Mouse (Mus musculus): ENCODE results near the gene Nlgn2. TPM values are rescaled to one million over a fixed set of nuclear protein-coding genes. Genes with fewer than 3 reads are reported as not detected.

The Nlgn2 gene
- polyA plus RNA-seq, 1 experiment from 2014 or later = 14.7 TPM

GRCm38 (mm10) chr11:69800392-69801197 is 37.0 kb downstream of the Nlgn2 start:
- no peaks in the 10 kb centered on the region for H3K9me3 ChIP-seq (replicated peaks)
- H3K4me1 ChIP-seq = peaks cover 65% of the 10 kb centered on the region
- under 1% methylated on average over 34 of the region's 36 CpGs for WGBS
- peak; percentile 74 for ATAC-seq (ENCODE audit: low FRiP score)
- H3K4me2 ChIP-seq (replicated peaks) = peak overlapping the region; percentile 90
- H3K9ac ChIP-seq = peak overlapping the region; percentile 73
- peak overlapping the region; percentile 53 for H3K4me3 ChIP-seq
- no peaks in the 10 kb centered on the region for H3K36me3 ChIP-seq
- H3K27ac ChIP-seq = peak overlapping the region; percentile 93
- peaks cover 66% of the 10 kb centered on the region for H3K27me3 ChIP-seq

- peak; percentile 51 for ATAC-seq (ENCODE audit: low FRiP score)
- Histone ChIP-seq H3K27me3 (peaks cover 62% of the 10 kb centered on the region), H3K4me2 (replicated peaks) (peak overlapping the region; percentile 90), H3K9me3 (replicated peaks) (no peaks in the 10 kb centered on the region), H3K4me1 (peaks cover 68% of the 10 kb centered on the region), H3K27ac (peak overlapping the region; percentile 93), H3K9ac (peak overlapping the region; percentile 73), H3K36me3 (no peaks in the 10 kb centered on the region), H3K4me3 (peak overlapping the region; percentile 53)
- WGBS = under 1% methylated on average over 11 of the region's 11 CpGs
These were observed 37.5 kb downstream of the Nlgn2 start for GRCm38 (mm10) chr11:69800138-69800391.

DNA sequence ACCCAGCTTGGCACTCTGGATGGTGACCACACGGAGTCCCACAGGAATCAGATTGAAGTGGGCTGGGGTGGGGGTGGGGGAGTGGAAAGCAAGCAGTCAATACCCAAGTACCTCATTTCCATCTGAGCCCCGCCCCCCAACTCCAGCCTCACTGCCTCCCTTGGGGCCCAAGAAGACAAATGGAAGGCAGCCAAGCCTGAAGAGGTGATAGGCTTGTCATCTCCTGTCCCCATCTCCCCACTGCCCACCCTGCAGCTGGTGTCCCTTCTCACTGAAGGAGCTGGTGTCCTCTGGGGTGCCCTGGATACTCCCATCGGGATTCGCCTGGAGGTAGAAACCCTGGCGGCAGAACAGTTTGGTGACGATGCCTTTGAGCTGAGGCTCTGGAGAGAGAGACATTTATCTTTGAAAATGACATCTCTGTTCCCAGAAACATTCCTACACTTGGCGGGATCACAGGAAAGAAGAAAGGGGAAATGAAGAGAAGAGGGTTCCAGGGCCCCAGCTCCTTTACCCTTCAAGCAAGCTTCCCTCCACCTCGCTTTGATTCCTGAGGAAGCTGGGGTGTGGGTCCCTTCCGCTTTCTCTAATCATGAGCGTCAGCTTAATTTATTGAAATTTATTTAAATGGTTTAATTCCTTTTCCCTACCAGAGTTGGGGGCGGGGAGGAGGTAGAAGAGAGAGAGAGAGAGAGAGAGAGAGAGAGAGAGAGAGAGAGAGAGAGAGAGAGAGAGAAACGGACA is 38.0 kb downstream of the Nlgn2 start:
- peak overlapping the region; percentile 73; the same call in 1 of the 2 replicates for H3K9ac ChIP-seq
- H3K36me3 ChIP-seq = no peaks in the 10 kb centered on the region
- H3K4me1 ChIP-seq = peaks cover 64% of the 10 kb centered on the region
- peak overlapping the region; percentile 53 for H3K4me3 ChIP-seq
- no peak for ATAC-seq (ENCODE audit: low FRiP score)
- WGBS = 16% methylated on average over 12 of the region's 12 CpGs
- H3K27me3 ChIP-seq = peaks cover 57% of the 10 kb centered on the region
- H3K27ac ChIP-seq = peak overlapping the region; percentile 93
- H3K4me2 ChIP-seq (replicated peaks) = peak overlapping the region; percentile 90
- H3K9me3 ChIP-seq (replicated peaks) = no peaks in the 10 kb centered on the region

GRCm38 (mm10) chr11:69797924-69798323 is 39.7 kb downstream of the Nlgn2 start:
- Histone ChIP-seq H3K4me2 (replicated peaks) (no peak overlapping the region), H3K27me3 (peaks cover 53% of the 10 kb centered on the region), H3K36me3 (no peaks in the 10 kb centered on the region), H3K9me3 (replicated peaks) (no peaks in the 10 kb centered on the region), H3K27ac (no peak overlapping the region), H3K4me1 (peaks cover 48% of the 10 kb centered on the region), H3K4me3 (no peak overlapping the region), H3K9ac (no peak overlapping the region)
- WGBS = 76% methylated on average over 7 of the region's 7 CpGs
- no peak for ATAC-seq (ENCODE audit: low FRiP score)

GRCm38 (mm10) chr11:69795983-69796435 is 41.6 kb downstream of the Nlgn2 start:
- no peak for ATAC-seq (ENCODE audit: low FRiP score)
- peak overlapping the region; percentile 74 for H3K4me2 ChIP-seq (replicated peaks)
- 5% methylated on average over 13 of the region's 13 CpGs for WGBS
- H3K9ac ChIP-seq = peak overlapping the region; percentile 55; the same call in 1 of the 2 replicates
- H3K27me3 ChIP-seq = peaks cover 44% of the 10 kb centered on the region
- H3K4me1 ChIP-seq = peaks cover 30% of the 10 kb centered on the region
- H3K4me3 ChIP-seq = peak overlapping the region; percentile 38
- H3K36me3 ChIP-seq = no peaks in the 10 kb centered on the region
- no peaks in the 10 kb centered on the region for H3K9me3 ChIP-seq (replicated peaks)
- H3K27ac ChIP-seq = no peak overlapping the region

- Histone ChIP-seq H3K9me3 (replicated peaks) (no peaks in the 10 kb centered on the region), H3K4me1 (peaks cover 26% of the 10 kb centered on the region), H3K4me2 (replicated peaks) (peak within 1 kb of the TSS; percentile 74), H3K9ac (peak within 1 kb of the TSS; percentile 55), H3K27me3 (peaks cover 44% of the 10 kb centered on the region), H3K36me3 (no peaks in the 10 kb centered on the region), H3K4me3 (peak within 1 kb of the TSS; percentile 38), H3K27ac (no peak within 1 kb of the TSS)
- WGBS = 2% methylated on average over 52 of the region's 52 CpGs
- peak; percentile 91 for ATAC-seq (ENCODE audit: low FRiP score)
These were observed 42.2 kb downstream of the Nlgn2 start, which contains the start of gene Chrnb1 for GRCm38 (mm10) chr11:69795168-69795982. Gene Chrnb1, minus strand, starts transcription at chr11:69795943.

GRCm38 (mm10) chr11:69793429-69793828 is 44.2 kb downstream of the Nlgn2 start:
- ATAC-seq (ENCODE audit: low FRiP score) = no peak
- H3K9me3 ChIP-seq (replicated peaks) = no peaks in the 10 kb centered on the region
- H3K4me3 ChIP-seq = no peak overlapping the region
- H3K27me3 ChIP-seq = peaks cover 44% of the 10 kb centered on the region
- no peaks in the 10 kb centered on the region for H3K36me3 ChIP-seq
- 70% methylated on average over 5 of the region's 5 CpGs for WGBS
- H3K4me2 ChIP-seq (replicated peaks) = no peak overlapping the region
- no peak overlapping the region for H3K9ac ChIP-seq
- H3K4me1 ChIP-seq = peaks cover 9% of the 10 kb centered on the region
- H3K27ac ChIP-seq = no peak overlapping the region

GRCm38 (mm10) chr11:69791420-69791819 is 46.2 kb downstream of the Nlgn2 start:
- H3K9ac ChIP-seq = no peak overlapping the region
- H3K9me3 ChIP-seq (replicated peaks) = no peaks in the 10 kb centered on the region
- H3K36me3 ChIP-seq = no peaks in the 10 kb centered on the region
- 75% methylated on average over 5 of the region's 5 CpGs for WGBS
- no peak overlapping the region for H3K4me3 ChIP-seq
- peaks cover 9% of the 10 kb centered on the region for H3K4me1 ChIP-seq
- H3K27ac ChIP-seq = no peak overlapping the region
- no peak overlapping the region for H3K4me2 ChIP-seq (replicated peaks)
- ATAC-seq (ENCODE audit: low FRiP score) = no peak
- peaks cover 27% of the 10 kb centered on the region for H3K27me3 ChIP-seq

DNA sequence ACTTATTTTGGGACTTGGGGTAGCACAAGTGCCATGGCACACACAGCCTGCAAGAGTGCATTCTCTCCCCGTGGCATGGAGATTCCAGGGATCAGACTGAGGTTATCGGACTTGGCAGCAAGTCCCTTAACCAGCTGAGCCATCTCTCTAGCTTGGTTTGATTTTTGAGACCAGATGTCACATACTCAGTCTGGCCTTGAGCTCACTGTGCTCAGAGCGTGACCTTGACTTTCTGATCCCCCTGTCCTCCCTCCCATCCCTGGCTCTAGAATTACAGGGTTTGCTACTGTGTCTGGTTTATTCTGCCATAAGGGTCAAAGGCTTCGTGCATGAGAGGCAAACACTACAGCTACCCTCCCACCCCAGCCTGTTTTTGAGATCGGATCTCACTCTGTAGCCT is 48.2 kb downstream of the Nlgn2 start:
- 72% methylated on average over 5 of the region's 5 CpGs for WGBS
- ATAC-seq (ENCODE audit: low FRiP score) = no peak
- no peaks in the 10 kb centered on the region for H3K4me1 ChIP-seq
- H3K9me3 ChIP-seq (replicated peaks) = no peaks in the 10 kb centered on the region
- H3K9ac ChIP-seq = no peak overlapping the region
- H3K4me2 ChIP-seq (replicated peaks) = no peak overlapping the region
- H3K27me3 ChIP-seq = peaks cover 19% of the 10 kb centered on the region; the same call in 1 of the 2 replicates
- no peaks in the 10 kb centered on the region for H3K36me3 ChIP-seq
- H3K27ac ChIP-seq = no peak overlapping the region
- no peak overlapping the region for H3K4me3 ChIP-seq

DNA sequence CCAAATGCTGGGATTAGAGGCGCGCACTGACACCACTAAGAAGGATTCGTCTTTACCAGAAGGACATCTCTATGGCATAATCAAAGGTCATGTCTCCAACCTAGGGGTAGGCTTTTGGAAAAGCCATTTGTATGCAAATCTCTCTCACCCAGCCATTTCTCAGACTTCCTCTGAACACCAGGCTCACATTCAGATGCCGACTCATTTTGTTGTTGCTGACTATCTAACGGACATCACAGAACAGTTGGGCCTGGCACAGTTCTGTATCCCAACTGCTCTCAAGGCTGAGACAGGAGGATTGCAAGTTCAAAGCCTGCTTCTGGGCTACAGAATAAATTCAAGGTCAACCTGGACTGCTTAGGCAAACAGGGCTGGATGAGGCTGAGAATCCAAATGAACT is 50.3 kb downstream of the Nlgn2 start:
- Histone ChIP-seq H3K36me3 (no peaks in the 10 kb centered on the region), H3K27me3 (0 out of 2 replicates have a peak, but pooled peaks cover 5% of the 10 kb centered on the region), H3K27ac (no peak overlapping the region), H3K4me2 (replicated peaks) (no peak overlapping the region), H3K4me3 (no peak overlapping the region), H3K9ac (no peak overlapping the region), H3K9me3 (replicated peaks) (no peaks in the 10 kb centered on the region), H3K4me1 (no peaks in the 10 kb centered on the region)
- WGBS = 81% methylated on average over 5 of the region's 5 CpGs
- ATAC-seq (ENCODE audit: low FRiP score) = no peak

DNA sequence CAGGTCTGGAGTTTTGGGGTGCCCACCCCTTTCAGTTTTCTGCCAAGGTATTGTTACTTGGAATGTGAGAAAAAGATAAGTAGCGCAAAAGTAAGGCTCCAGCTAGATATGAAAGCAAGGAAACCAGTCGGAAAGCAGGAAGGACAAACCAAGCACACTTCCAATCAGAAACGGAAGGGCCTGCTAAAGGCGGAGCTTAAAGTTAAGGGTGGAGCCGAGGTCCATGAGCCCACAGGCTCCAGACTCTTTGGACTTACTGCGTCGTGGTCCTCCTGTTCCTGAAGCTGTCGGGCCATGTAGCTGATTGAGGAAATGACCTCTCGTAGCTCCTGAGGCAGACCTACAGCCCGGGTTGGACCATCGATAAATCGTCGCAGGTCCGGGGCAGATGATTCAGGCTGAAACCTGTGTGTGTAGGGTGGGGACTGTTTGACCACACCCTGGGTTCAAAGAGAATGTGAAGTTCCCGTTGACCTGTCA is 52.8 kb downstream of the Nlgn2 start:
- 0 out of 2 replicates have a peak overlapping the region, but pooled peaks have one; percentile 13 for H3K4me2 ChIP-seq (replicated peaks)
- H3K4me3 ChIP-seq = no peak overlapping the region
- WGBS = 49% methylated on average over 15 of the region's 15 CpGs
- no peaks in the 10 kb centered on the region for H3K36me3 ChIP-seq
- no peak overlapping the region for H3K27ac ChIP-seq
- H3K4me1 ChIP-seq = 0 out of 2 replicates have a peak, but pooled peaks cover 4% of the 10 kb centered on the region
- H3K9me3 ChIP-seq (replicated peaks) = no peaks in the 10 kb centered on the region
- H3K27me3 ChIP-seq = peaks cover 5% of the 10 kb centered on the region; the same call in 1 of the 2 replicates
- no peak overlapping the region for H3K9ac ChIP-seq
- ATAC-seq (ENCODE audit: low FRiP score) = no peak

DNA sequence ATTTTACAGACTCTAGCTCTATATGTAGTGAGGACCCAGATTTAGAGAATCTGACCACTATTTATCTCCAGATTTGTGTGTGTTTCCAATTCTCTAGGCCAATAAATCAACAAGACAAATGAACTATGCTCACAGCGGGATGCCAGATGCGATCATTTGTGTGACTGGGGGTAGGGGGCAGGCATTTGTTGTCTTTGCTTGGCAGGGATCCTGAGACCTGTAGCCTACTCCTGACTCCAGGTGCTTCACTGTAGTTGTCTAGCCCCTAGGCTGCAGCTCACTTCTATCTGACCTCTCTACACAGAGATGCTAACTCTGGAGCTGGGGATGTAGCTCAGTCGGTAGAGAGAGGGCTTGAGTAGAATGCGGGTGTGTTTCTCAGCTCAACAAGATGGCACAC is 55.8 kb downstream of the Nlgn2 start:
- no peak for ATAC-seq (ENCODE audit: low FRiP score)
- Histone ChIP-seq H3K4me3 (no peak overlapping the region), H3K36me3 (no peaks in the 10 kb centered on the region), H3K9ac (no peak overlapping the region), H3K27ac (no peak overlapping the region), H3K9me3 (replicated peaks) (no peaks in the 10 kb centered on the region), H3K4me2 (replicated peaks) (no peak overlapping the region), H3K4me1 (0 out of 2 replicates have a peak, but pooled peaks cover 7% of the 10 kb centered on the region), H3K27me3 (peaks cover 23% of the 10 kb centered on the region)
- WGBS = 35% methylated on average over 4 of the region's 4 CpGs

Measured in hindbrain, embryonic 12.5 days (tissue).